Mouse (Mus musculus) stomach, adult 2 months (tissue): ENCODE data around the gene Usp39. TPM values are rescaled to one million over a fixed set of nuclear protein-coding genes. Genes with fewer than 3 reads are reported as not detected.

ENCODE experiments used
- polyA plus RNA-seq: library from polyadenylated mRNA; depleted of rRNA; stranded (reverse); fragments of >200 nt; gene quantifications from 2 replicates; pipeline ENCODE4 v1.2.3, GENCODE M21; 2012; rRNA removed

The Usp39 gene
- 3.4 and 3.9 TPM in 2 replicates for polyA plus RNA-seq

DNA sequence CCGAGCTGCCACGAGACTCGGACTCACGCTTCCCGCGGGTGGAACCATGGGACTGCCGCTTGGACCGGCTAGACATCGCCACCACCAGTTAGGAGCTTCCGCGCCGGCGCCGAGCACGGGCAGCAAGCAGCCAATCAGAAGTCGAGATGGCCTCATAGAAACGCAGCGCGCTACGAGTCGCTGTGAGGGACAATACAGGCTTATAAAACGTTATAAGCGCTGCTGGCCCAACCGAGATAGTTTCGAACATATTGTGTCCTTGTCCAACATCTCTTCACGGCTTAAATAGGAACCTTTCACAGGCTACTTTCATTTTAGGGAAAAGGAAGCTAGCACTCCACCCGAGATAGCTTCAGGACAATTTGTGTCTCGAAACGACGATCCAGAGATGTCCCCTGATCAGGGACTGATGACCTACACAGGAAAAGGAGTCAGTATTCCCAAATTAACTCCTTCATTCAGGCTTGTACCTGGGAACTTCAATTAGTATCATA, at the start of gene Usp39:
Gene Usp39 (minus strand): TSS at position 111 of the 494 bp plus-strand sequence.

GRCm38 (mm10) chr6:72389941-72390771, 45.2 kb upstream of the Usp39 start, which contains the start of gene Vamp8:
TSS of gene Vamp8 (minus strand) at chr6:72390703.

DNA sequence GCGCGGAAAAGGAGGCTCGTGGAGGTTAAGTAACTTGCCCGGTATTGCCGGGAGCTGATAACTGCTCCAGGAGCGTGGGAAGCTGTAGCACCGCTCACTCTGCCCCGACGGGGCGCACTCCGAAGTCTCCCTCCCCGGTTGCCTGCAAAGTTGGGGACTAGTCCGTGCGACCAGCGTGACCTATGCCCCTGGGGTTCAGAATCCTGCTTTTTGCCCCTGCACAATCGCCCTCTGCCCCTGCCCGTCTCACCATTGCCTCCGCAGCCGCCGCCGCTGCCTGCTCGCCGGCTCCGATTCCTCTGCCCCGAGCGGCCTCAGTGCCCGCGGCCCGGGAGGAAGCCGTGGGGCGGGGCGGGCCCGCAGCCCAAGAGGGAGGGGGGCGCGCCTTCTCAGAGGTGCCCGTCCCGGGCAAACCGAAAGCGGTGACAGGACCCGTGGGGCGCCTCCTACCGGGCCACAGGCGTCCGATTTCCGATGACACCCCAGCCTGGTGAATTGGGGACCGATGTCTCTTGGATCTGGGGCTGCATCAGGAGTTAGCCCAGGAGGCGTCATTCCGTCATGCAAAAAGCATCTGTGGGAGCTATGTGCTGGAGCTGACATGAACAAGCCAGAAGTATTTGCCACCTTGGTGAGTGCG, 35.3 kb upstream of the Usp39 start, which contains the start of gene Vamp5:
Gene Vamp5 (minus strand): TSS at position 338 of the 640 bp plus-strand sequence.

GRCm38 (mm10) chr6:72366844-72367443, 22.0 kb upstream of the Usp39 start, which contains the start of gene Rnf181:
TSS of gene Rnf181 (minus strand) at chr6:72366956.

DNA sequence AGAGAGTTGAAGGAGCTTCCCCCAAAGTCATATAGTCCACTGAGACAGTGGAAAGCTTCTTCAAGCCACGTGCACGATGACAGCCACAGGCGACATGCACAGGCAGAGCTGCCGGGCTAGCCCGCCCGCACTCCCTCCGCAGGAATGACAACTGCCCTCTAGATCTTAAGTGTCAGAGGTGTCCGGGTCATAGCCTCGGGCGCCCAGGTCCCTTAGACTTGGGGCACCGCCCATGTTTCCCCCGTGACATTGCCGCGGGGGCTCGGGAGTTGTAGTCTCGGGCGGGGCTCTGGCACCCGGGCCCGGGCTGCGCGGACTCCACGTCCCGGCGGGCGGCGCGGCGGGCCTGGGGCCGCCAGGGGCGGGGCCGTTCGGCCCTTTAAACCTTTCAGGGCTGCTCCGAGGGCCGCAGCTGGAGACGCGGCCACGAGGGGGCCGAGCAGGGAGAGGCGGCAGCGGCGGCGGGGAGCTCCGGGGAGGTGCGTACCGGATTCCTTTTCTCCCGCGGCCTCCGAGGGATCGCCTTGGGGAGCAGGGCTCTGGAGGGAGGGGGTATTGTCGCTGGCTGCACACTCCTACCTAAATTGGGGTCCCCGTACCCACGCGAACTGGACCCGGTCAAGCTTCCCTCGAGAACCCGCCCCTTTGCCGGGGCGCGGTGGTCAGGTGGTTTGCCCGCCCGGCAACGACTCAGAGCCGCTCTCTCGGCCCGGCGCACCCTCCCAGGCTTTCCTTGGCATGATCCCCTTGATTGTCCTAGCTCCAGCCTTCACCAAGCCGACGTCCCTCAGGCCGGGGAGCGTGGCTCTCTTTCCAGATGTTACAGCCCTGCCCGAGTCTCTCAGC, 10.3 kb upstream of the Usp39 start, which contains the start of gene Tmem150a:
Gene Tmem150a (plus strand): TSS at position 382 of the 846 bp plus-strand sequence.

GRCm38 (mm10) chr6:72347166-72347941, 2.4 kb upstream of the Usp39 start, which contains the start of gene 0610030E20Rik:
TSS of gene 0610030E20Rik (plus strand) at chr6:72347317.

Other genes with a start within 250 kb of the Usp39 start
- gene St3gal5, start 247.6 kb downstream of the Usp39 start, polyA plus RNA-seq = 7.6 and 12.1 TPM in 2 replicates
- 5.5 and 9.4 TPM in 2 replicates for gene Atoh8, start 109.6 kb downstream of the Usp39 start, polyA plus RNA-seq
- gene Sftpb, start 40.6 kb downstream of the Usp39 start, polyA plus RNA-seq = not detected in 2 replicates
- gene 0610030E20Rik, start 2.1 kb upstream of the Usp39 start, polyA plus RNA-seq = 4.7 and 6.8 TPM in 2 replicates
- gene Tmem150a, start 10.3 kb upstream of the Usp39 start, polyA plus RNA-seq = 19.6 and 25.2 TPM in 2 replicates
- gene Rnf181, start 21.8 kb upstream of the Usp39 start, polyA plus RNA-seq = 55.8 and 57.9 TPM in 2 replicates
- gene Vamp5, start 35.3 kb upstream of the Usp39 start, polyA plus RNA-seq = 5.0 and 6.7 TPM in 2 replicates
- gene Vamp8, start 45.5 kb upstream of the Usp39 start, polyA plus RNA-seq = 166 and 182 TPM in 2 replicates
- gene Ggcx, start 69.1 kb upstream of the Usp39 start, polyA plus RNA-seq = 7.0 and 12.0 TPM in 2 replicates
- gene Mat2a, start 94.4 kb upstream of the Usp39 start, polyA plus RNA-seq = 26.1 and 41.4 TPM in 2 replicates
- gene Sh2d6, start 176.5 kb upstream of the Usp39 start, polyA plus RNA-seq = 7.5 and 9.6 TPM in 2 replicates
- gene Capg, start 199.2 kb upstream of the Usp39 start, polyA plus RNA-seq = 48.9 and 58.5 TPM in 2 replicates